Mouse (Mus musculus) kidney, adult 2 months (tissue): ENCODE measurements around the gene Krt15.

ENCODE experiments used
- CTCF ChIP-seq: fragments of 200-500 bp; conservative IDR thresholded peaks from 2 replicates; pipeline ENCODE4 v1.5.1; 2011; ENCODE audit warnings: low read depth, mild to moderate bottlenecking, control low read depth, low read length, moderate library complexity, mixed read lengths; ENCODE audit not compliant: insufficient read depth, insufficient read length
- POLR2A ChIP-seq: fragments of 200-500 bp; IDR thresholded peaks from one replicate; pipeline ENCODE4 v1.6.1; 2011; ENCODE audit warnings: low read depth, low read length, control low read depth

GRCm38 (mm10) chr11:100088378-100089025, 47.2 kb downstream of the Krt15 start:
- TF ChIP-seq POLR2A = no peak
- TF ChIP-seq CTCF = no peak
